Mouse (Mus musculus): ENCODE data around the gene Ccdc141.

The Ccdc141 gene

DNA sequence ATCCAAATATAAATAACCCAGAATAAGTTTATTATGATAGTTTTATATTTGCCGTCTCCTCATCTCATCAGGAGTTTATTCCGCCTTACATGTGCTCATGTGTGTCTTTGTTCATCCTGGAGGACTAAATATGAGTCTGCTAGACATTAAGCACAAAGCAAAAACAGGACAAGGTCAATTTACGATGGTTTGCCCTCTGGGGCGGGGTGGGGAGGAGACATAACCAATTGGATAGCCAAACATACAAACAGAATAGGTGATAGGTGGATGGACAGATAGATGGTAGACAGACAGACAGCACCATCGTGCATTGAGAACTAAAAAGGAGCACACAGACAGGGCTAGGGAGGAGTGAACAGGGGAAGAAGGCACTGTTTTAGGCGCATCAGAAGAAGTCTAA lies 3.4 kb upstream of the Ccdc141 start:
- DNase-seq, result no peak

DNA sequence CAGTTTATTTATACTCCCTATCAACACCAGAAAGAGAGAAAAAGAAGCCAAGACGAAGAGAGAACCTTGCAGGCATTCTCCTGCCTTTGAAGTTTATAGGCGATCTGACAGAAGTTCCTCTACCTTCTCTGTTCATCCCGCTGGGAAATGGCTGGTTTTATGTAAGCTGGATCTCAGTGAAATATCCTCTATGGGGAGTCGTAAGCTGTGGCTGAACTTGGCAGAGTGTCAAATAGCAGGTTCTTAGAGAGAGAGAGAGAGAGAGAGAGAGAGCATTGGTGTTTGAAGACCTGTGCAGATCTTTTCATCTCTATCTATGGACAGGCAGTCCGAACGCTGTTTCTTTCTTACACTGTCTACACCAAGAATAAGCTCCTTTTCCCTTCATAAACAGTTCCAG lies 2.9 kb upstream of the Ccdc141 start:
- DNase-seq, result no peak

GRCm38 (mm10) chr2:77172241-77172671 lies 1.8 kb upstream of the Ccdc141 start:
- peak; percentile 51 for DNase-seq

DNA sequence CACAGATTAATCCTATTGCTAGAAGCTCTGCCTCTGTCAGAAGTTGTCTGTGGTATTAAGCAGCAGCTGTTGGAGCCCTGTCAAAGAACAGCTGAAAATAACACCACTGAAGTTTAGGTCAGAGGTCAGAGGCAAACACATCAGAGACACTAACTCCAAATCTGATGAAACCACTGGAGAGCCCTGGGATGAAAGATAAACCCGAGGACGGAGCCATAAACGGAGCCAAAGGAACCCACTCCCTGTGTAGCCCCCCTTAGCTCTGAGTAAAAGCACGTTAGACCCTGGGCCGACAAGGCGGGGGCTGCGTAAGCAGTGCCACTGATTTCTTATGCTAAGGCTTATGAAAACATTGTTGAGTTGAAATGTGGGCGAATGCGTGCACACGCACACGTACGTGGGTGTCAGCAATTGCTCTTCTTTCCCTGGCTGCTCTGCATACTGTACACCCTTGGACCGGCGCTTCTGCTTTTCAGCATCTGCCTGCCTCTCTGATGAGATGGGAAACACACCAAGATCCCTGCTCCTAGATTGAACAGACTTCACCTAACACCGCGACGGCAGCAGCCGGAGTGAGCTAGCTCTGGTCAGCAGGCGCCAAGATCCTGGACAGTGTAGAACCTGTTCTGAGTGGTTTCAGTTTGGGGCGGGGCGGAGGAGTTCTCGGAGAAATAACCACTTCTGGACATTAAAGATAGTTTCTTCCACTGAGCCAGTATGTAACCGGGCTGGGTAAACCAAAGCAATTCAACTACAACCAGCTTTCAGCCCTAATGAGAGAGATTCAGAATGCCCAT lies 1.2 kb upstream of the Ccdc141 start:
- peak; percentile 78 for DNase-seq

DNA sequence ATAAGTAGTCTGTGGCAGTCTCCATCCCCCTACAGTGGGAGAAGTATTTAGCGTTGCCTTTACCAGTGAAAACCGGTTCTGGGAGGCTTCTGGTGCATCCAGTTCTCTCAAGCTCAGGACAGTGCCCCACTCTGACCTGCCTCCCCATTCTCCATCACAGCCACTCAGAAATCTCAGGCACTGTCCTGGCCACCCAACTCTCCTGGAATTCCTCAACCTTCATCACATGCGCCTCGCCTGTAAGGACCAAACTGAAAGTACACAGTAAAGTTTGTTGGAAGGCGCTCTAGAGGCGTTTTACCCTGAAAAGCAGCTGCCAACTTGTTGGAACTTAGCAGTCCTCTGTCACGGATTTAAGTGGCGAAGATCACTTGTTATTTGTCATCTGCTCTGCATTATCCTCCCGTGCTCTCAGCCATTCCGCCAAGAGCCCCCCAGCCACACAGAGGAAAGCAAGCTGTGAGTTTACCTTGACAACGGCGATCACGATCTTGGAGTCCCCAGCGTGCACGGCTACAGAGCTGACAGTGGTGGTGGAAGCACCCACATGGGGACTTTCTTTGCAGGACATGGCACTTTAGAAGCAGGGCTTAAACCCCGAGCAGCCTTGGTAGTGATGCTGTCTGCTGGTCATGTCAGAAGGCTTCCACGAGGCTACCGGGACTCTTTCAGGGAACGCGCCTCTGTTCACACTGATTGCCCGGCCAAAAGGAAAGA lies 362 bp downstream of the Ccdc141 start:
- DNase-seq, result peak; percentile 66

DNA sequence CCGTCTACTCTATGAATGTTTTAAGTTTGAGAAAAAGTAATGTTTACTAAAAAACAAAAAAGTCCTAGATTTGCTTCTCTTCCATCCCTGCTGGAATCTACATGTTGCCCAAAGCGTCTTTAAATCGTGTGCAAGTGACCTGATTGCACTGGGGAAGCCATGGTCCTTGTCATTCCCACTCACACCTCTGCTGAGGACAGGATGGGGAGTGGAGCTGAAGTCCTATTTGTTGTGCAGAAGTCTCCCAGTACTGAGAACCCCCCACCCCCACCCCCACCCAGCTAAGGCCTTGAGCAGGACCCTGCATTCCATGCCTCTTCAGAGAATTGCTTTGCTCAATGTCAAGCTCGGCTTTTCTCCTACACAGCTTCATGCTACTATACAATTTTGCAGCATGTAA lies 1.2 kb downstream of the Ccdc141 start:
- DNase-seq, result no peak

- no peak for DNase-seq
Measured at GRCm38 (mm10) chr2:77168781-77169180, 1.7 kb downstream of the Ccdc141 start.

GRCm38 (mm10) chr2:77168081-77168685 lies 2.3 kb downstream of the Ccdc141 start:
- no peak for DNase-seq

DNA sequence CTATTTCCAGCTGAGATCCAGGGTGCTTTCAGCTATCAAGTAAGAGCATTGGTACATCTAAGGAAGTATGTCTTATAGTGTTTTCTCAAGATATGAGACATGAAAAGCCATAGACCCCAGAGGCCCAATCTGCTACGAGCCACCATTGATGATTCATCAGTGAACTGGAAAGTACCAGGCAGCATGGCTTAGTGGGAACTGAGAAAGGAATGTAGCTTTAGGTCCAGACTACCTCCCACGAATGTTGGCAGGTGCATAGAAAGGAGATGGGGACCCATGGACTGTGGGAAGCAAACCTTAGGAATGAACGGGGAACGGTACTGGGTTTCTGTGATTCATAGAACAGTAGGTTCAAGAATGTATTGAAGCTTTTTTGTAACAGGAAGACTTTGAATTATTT lies 4.1 kb downstream of the Ccdc141 start:
- DNase-seq, result no peak

- DNase-seq, result no peak
Measured at GRCm38 (mm10) chr2:77164662-77165061, 5.8 kb downstream of the Ccdc141 start.

GRCm38 (mm10) chr2:77163381-77163780 lies 7.1 kb downstream of the Ccdc141 start:
- DNase-seq, result no peak

- DNase-seq, result no peak
Measured at GRCm38 (mm10) chr2:77162135-77162534, 8.3 kb downstream of the Ccdc141 start.

DNA sequence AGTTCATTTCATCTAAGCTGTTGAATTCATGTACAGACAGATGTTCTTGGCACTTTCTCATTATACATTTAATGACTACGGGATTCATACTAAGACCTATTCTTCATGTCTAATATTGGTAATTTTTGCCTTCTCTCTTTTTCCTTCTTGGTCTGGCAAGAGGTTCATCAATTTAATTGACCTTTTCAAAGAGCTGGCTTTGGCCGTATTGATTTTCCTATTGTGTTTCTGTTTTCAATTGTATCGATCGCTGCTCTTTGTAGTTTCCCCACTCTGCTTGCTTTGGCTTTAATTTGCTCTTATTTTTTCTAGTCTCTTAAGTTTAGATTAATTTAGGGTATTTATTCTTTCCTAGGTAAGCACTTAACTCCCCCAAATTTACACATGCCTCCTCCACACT lies 12.9 kb downstream of the Ccdc141 start:
- no peak for DNase-seq

GRCm38 (mm10) chr2:77154080-77154479 lies 16.4 kb downstream of the Ccdc141 start:
- DNase-seq, result no peak

DNA sequence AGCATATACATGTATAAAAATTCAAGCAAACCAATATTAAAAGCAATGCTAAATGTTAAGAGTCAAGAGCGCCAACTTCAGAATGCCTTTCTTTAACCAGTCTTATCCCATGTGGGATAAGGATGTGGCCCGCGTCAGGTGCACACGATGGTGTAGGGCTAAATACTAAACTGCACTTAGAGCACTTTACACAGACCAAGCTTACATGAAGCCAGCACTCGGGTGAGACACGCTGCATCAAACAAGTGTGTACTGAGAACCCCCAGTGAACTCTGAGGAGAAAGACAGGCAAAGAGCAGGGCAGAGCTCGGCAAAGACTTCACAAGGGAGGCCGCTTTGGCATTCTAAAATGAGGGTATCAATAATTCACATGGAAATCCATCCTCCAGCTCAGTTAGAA lies 19.2 kb downstream of the Ccdc141 start:
- DNase-seq, result no peak

DNA sequence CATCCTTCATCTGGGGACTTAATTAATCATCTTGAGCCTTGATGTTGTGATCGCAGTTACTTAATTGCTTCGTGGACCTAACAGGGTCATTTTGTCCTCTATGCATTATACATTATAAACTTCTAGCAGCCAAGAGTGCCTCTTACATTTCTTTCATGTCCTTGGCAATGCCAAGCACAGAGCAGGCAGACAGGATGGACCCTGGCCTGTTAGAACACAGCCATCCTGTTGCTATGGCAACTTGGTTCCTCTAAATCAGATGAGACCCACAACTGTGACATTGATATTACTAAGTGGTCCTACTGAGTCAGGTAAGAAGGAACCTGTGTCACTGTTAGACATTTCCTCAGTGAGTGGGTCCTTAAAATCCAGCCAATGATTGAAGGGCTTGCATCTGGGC lies 20.9 kb downstream of the Ccdc141 start:
- no peak for DNase-seq

- no peak for DNase-seq
Measured at GRCm38 (mm10) chr2:77148215-77148614, 22.2 kb downstream of the Ccdc141 start.

DNA sequence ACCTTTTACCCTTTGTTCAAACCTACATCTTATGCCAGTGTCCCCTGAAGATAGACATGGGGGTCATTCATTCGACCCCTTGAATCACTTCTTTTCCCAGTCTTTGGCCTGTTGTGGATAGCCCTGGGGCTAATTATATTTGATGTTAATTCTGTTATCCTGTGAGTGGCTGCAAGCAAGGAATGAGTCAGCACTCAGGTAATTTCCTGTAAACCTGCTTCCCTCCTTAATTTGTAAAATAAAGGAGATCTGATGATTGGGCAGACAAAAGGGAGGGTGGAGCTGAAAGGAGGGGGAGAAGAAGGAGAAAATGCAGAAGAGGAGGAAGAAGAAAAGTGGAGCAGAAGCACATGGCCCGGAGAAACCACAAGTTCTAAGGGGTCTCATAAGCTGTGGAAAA lies 23.5 kb downstream of the Ccdc141 start:
- no peak for DNase-seq

GRCm38 (mm10) chr2:77146291-77146690 lies 24.1 kb downstream of the Ccdc141 start:
- no peak for DNase-seq

DNA sequence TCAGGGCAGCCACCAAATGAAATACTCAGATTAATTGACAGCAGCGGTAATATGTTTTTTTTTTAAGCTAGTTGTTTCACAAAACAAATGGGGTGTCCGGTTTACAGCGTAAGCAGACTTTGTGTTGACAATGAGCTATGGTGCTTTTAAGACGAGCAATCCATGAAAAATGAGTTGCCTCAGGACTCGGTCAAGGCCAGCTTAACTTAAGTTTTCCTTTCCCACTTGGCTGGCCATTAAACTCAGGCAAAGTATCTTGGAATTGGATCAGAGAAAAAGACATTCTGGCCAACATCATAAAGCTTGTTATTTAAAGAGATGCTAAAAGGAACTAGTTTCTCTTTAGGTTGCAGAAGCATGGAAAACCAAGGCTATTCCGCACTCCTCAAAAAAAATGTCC lies 26.9 kb downstream of the Ccdc141 start:
- DNase-seq, result no peak

DNA sequence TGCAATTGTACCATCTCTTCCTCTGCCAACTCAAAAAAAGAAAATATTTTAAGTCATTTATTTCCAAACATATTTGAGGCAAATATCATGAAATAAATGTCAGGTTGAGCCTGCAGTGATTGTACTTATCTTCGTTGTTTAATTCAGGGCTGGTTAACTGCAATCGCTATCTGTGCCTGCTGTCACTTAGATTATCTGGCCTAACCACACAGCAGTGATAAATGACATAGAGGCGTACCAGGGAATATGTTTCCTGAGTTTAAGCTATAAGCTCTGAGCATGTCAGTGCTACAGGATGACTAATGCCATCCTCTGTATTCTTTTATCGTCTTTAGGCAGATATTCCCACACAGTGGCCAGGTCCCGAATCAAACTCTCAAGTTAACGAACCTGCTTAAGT lies 31.6 kb downstream of the Ccdc141 start:
- DNase-seq, result no peak

- no peak for DNase-seq
Measured at GRCm38 (mm10) chr2:77134906-77135305, 35.5 kb downstream of the Ccdc141 start.

DNA sequence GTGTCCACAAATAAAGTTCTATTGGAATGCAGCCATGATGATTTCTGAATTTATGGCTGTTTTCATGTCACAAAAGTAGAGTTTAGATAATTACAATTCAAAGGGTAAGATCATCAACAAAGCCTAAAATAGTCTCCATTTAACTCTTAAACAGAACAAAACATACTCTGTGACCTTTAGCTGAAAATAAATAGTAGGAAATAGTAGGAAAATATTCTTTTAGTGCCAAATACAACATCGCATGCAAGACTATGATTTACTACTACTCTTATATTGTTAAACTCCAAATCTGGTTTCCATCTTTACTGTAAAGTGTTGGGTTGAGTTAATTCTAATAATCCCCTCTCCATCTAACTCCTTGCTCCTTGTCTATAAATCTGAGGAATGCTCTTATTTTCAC lies 37.0 kb downstream of the Ccdc141 start:
- DNase-seq, result no peak

GRCm38 (mm10) chr2:77126939-77127338 lies 43.5 kb downstream of the Ccdc141 start:
- no peak for DNase-seq
